Mouse (Mus musculus) gastrocnemius, postnatal 25 days (tissue): ENCODE data around the gene Inpp5d. TPM values are rescaled to one million over a fixed set of nuclear protein-coding genes. Genes with fewer than 3 reads are reported as not detected.

ENCODE experiments used
- total RNA-seq, 2 experiments: library from RNA; stranded (reverse); gene quantifications; 1 replicate in 1 of 2; 2 replicates in 1 of 2; pipeline ENCODE4 v1.2.3; 2021

The Inpp5d gene
- total RNA-seq, 2 experiments from 2014 or later: 1.9 to 5.3 TPM

Other genes with a start within 250 kb of the Inpp5d start
- not detected for gene Kcnj13, start 225.6 kb upstream of the Inpp5d start, total RNA-seq
- not detected for gene Snorc, start 150.0 kb upstream of the Inpp5d start, total RNA-seq
- 10 to 100 TPM; 15.8 to 18.7 TPM for gene Neu2, start 110.4 kb upstream of the Inpp5d start, total RNA-seq
- gene Ngef, start 46.4 kb upstream of the Inpp5d start, total RNA-seq: under 1 TPM; 0.28 to 0.35 TPM
- 10 to 100 TPM; 16.1 to 17.6 TPM for gene Atg16l1, start 135.6 kb downstream of the Inpp5d start, total RNA-seq
- gene Sag, start 183.4 kb downstream of the Inpp5d start, total RNA-seq: under 1 TPM in 1 of 2 experiments, not detected in 1; 0.24 TPM
- gene Dgkd, start 233.0 kb downstream of the Inpp5d start, total RNA-seq: 10 to 100 TPM; 28.5 to 34.6 TPM